Mouse (Mus musculus) embryonic facial prominence, embryonic 15.5 days (tissue): ENCODE measurements around the gene Hmg20b. TPM values are rescaled to one million over a fixed set of nuclear protein-coding genes. Genes with fewer than 3 reads are reported as not detected.

ENCODE experiments used
- ATAC-seq: fragments of 200-750 bp; cut with Nextera tagmentation; 2 replicates; pipeline ENCODE4 v1.8.0; 2017; ENCODE audit warnings: low read depth, moderate TSS enrichment; ENCODE audit not compliant: insufficient number of reproducible peaks, low FRiP score, low TSS enrichment
- H3K27ac ChIP-seq: fragments of 300-500 bp; sonication (generic); replicated peaks from 2 replicates; pipeline ENCODE4 v1.5.1; 2015; ENCODE audit warnings: mild to moderate bottlenecking, inconsistent platforms
- H3K27me3 ChIP-seq: fragments of 300-500 bp; sonication (generic); 2 replicates; pipeline ENCODE4 v1.6.1; 2015; ENCODE audit warnings: inconsistent platforms
- H3K36me3 ChIP-seq: fragments of 300-500 bp; sonication (generic); 2 replicates; pipeline ENCODE4 v1.6.1; 2015; ENCODE audit warnings: mild to moderate bottlenecking, inconsistent platforms
- H3K4me1 ChIP-seq: fragments of 300-500 bp; sonication (generic); 2 replicates; pipeline ENCODE4 v1.6.1; 2015; ENCODE audit warnings: inconsistent platforms
- H3K4me2 ChIP-seq: fragments of 300-500 bp; sonication (generic); replicated peaks from 2 replicates; pipeline ENCODE4 v1.6.1; 2015; ENCODE audit warnings: mild to moderate bottlenecking, inconsistent platforms
- H3K4me3 ChIP-seq: fragments of 300-500 bp; sonication (generic); replicated peaks from 2 replicates; pipeline ENCODE4 v1.5.1; 2015; ENCODE audit warnings: mild to moderate bottlenecking, inconsistent platforms
- H3K9ac ChIP-seq: fragments of 300-500 bp; sonication (generic); 2 replicates; pipeline ENCODE4 v1.6.1; 2015; ENCODE audit warnings: inconsistent platforms
- H3K9me3 ChIP-seq: fragments of 300-500 bp; sonication (generic); replicated peaks from 2 replicates; pipeline ENCODE4 v1.6.1; 2016; ENCODE audit warnings: inconsistent platforms
- WGBS: fragments of 180-500 bp; shearing (Covaris S2); methylation state at CpG from one replicate; pipeline ENCODE4 v1.1.7; 2015; 5-methylcytosine and 5-hydroxymethylcytosine counted together
- polyA plus RNA-seq: library from polyadenylated mRNA; unstranded; fragments of >200 nt; fragmentation: Nextera tagmentation; extraction: Ambion mirVana; gene quantifications from 2 replicates; pipeline ENCODE4 v1.2.1, GENCODE M21; 2015

Gene Hmg20b
- polyA plus RNA-seq, 1 experiment from 2014 or later: 96.1 TPM

- H3K4me1 ChIP-seq: peaks cover 55% of the 10 kb centered on the region
- no peak for ATAC-seq
- H3K4me3 ChIP-seq: peak overlapping the region; percentile 34
- peaks cover 28% of the 10 kb centered on the region for H3K27me3 ChIP-seq
- no peaks in the 10 kb centered on the region for H3K9me3 ChIP-seq
- peaks cover 30% of the 10 kb centered on the region for H3K36me3 ChIP-seq
- H3K9ac ChIP-seq: peak overlapping the region; percentile 15; the same call in 1 of the 2 replicates
- H3K4me2 ChIP-seq: peak overlapping the region; percentile 53
- 13% methylated on average over 54 of the region's 54 CpGs for WGBS
- H3K27ac ChIP-seq: no peak overlapping the region
Observed at GRCm38 (mm10) chr10:81363436-81364346, 13.4 kb upstream of the Hmg20b start.

GRCm38 (mm10) chr10:81362336-81362949 lies 12.2 kb upstream of the Hmg20b start:
- Histone ChIP-seq H3K4me2 (no peak overlapping the region), H3K36me3 (peaks cover 18% of the 10 kb centered on the region), H3K4me1 (peaks cover 62% of the 10 kb centered on the region), H3K27ac (no peak overlapping the region), H3K9ac (no peak overlapping the region), H3K4me3 (no peak overlapping the region), H3K9me3 (no peaks in the 10 kb centered on the region), H3K27me3 (peaks cover 28% of the 10 kb centered on the region)
- WGBS: 76% methylated on average over 12 of the region's 12 CpGs
- no peak for ATAC-seq

GRCm38 (mm10) chr10:81360721-81361120 lies 10.4 kb upstream of the Hmg20b start:
- WGBS: 48% methylated on average over 8 of the region's 8 CpGs
- no peak overlapping the region for H3K9ac ChIP-seq
- ATAC-seq: no peak
- H3K4me2 ChIP-seq: no peak overlapping the region
- H3K36me3 ChIP-seq: peaks cover 4% of the 10 kb centered on the region; the same call in 1 of the 2 replicates
- H3K4me3 ChIP-seq: no peak overlapping the region
- H3K27ac ChIP-seq: no peak overlapping the region
- H3K9me3 ChIP-seq: no peaks in the 10 kb centered on the region
- peaks cover 28% of the 10 kb centered on the region for H3K27me3 ChIP-seq
- peaks cover 68% of the 10 kb centered on the region for H3K4me1 ChIP-seq

- no peak overlapping the region for H3K9ac ChIP-seq
- no peak overlapping the region for H3K27ac ChIP-seq
- peaks cover 15% of the 10 kb centered on the region for H3K27me3 ChIP-seq
- ATAC-seq: no peak
- H3K9me3 ChIP-seq: no peaks in the 10 kb centered on the region
- H3K36me3 ChIP-seq: peaks cover 4% of the 10 kb centered on the region; the same call in 1 of the 2 replicates
- H3K4me1 ChIP-seq: peaks cover 62% of the 10 kb centered on the region
- peak overlapping the region; percentile 97 for H3K4me2 ChIP-seq
- H3K4me3 ChIP-seq: peak overlapping the region; percentile 85; the same call in 1 of the 2 replicates
- 70% methylated on average over 1 of the region's 1 CpGs for WGBS
Observed at GRCm38 (mm10) chr10:81358841-81359240, 8.6 kb upstream of the Hmg20b start.

GRCm38 (mm10) chr10:81358209-81358608 lies 7.9 kb upstream of the Hmg20b start:
- peaks cover 9% of the 10 kb centered on the region for H3K27me3 ChIP-seq

GRCm38 (mm10) chr10:81356991-81357844 lies 6.9 kb upstream of the Hmg20b start, which contains the start of gene Mfsd12:
Mfsd12 (plus strand) TSS chr10:81357491.
- Histone ChIP-seq H3K4me1 (peaks cover 47% of the 10 kb centered on the region), H3K27ac (no peak within 1 kb of the TSS), H3K9ac (peak within 1 kb of the TSS; percentile 81), H3K27me3 (no peaks in the 10 kb centered on the region), H3K9me3 (no peaks in the 10 kb centered on the region), H3K4me2 (peak within 1 kb of the TSS; percentile 97), H3K36me3 (peaks cover 4% of the 10 kb centered on the region; the same call in 1 of the 2 replicates), H3K4me3 (peak within 1 kb of the TSS; percentile 85)
- 2% methylated on average over 75 of the region's 79 CpGs for WGBS
- peak; percentile 82 for ATAC-seq

More at GRCm38 (mm10) chr10:81358209-81358608, 7.9 kb upstream of the Hmg20b start:
- peak overlapping the region; percentile 81 for H3K9ac ChIP-seq
- peak overlapping the region; percentile 85 for H3K4me3 ChIP-seq
- WGBS: 16% methylated on average over 4 of the region's 4 CpGs
- peak overlapping the region; percentile 97 for H3K4me2 ChIP-seq
- H3K9me3 ChIP-seq: no peaks in the 10 kb centered on the region
- peaks cover 4% of the 10 kb centered on the region; the same call in 1 of the 2 replicates for H3K36me3 ChIP-seq
- H3K4me1 ChIP-seq: peaks cover 56% of the 10 kb centered on the region
- ATAC-seq: no peak
- no peak overlapping the region for H3K27ac ChIP-seq

- Histone ChIP-seq H3K9ac (no peak overlapping the region), H3K27ac (no peak overlapping the region), H3K27me3 (no peaks in the 10 kb centered on the region), H3K4me2 (peak overlapping the region; percentile 97; the same call in 1 of the 2 replicates), H3K9me3 (no peaks in the 10 kb centered on the region), H3K4me3 (peak overlapping the region; percentile 85), H3K36me3 (peaks cover 4% of the 10 kb centered on the region; the same call in 1 of the 2 replicates), H3K4me1 (peaks cover 52% of the 10 kb centered on the region)
- ATAC-seq: no peak
- WGBS: 47% methylated on average over 12 of the region's 12 CpGs
Observed at GRCm38 (mm10) chr10:81356352-81356990, 6.2 kb upstream of the Hmg20b start.

- ATAC-seq: no peak
- H3K4me2 ChIP-seq: no peak overlapping the region
- no peak overlapping the region for H3K9ac ChIP-seq
- H3K36me3 ChIP-seq: no peaks in the 10 kb centered on the region
- H3K4me3 ChIP-seq: no peak overlapping the region
- no peaks in the 10 kb centered on the region for H3K27me3 ChIP-seq
- H3K9me3 ChIP-seq: no peaks in the 10 kb centered on the region
- WGBS: 69% methylated on average over 4 of the region's 4 CpGs
- H3K27ac ChIP-seq: no peak overlapping the region
- peaks cover 50% of the 10 kb centered on the region for H3K4me1 ChIP-seq
Observed at GRCm38 (mm10) chr10:81355533-81355932, 5.3 kb upstream of the Hmg20b start.

- WGBS: 48% methylated on average over 9 of the region's 9 CpGs
- no peak for ATAC-seq
- no peak overlapping the region for H3K9ac ChIP-seq
Observed at GRCm38 (mm10) chr10:81354738-81355477, 4.6 kb upstream of the Hmg20b start.

More at GRCm38 (mm10) chr10:81354738-81355477, 4.6 kb upstream of the Hmg20b start:
- H3K4me2 ChIP-seq: no peak overlapping the region
- H3K4me3 ChIP-seq: no peak overlapping the region
- no peaks in the 10 kb centered on the region for H3K27me3 ChIP-seq
- H3K27ac ChIP-seq: no peak overlapping the region
- no peaks in the 10 kb centered on the region for H3K9me3 ChIP-seq
- no peaks in the 10 kb centered on the region for H3K36me3 ChIP-seq
- peaks cover 46% of the 10 kb centered on the region for H3K4me1 ChIP-seq
